ENCODE assay signal across 8 mouse cellular contexts in genomic region chr15:97963989-97964835, GRCm38 (mm10). TPM values are rescaled to one million over a fixed set of nuclear protein-coding genes. Genes with fewer than 3 reads are reported as not detected.
DNase-seq lines count a peak whose midpoint lies in the region; ATAC-seq lines count a peak whose summit lies in the region.

Tmem106c (plus strand) TSS chr15:97964200.

- H3K9me3 ChIP-seq in hindbrain, embryonic 12.5 days (replicated peaks), result no peaks in the 10 kb centered on the region

- peaks cover 14% of the 10 kb centered on the region for H3K4me1 ChIP-seq in hindbrain, embryonic 12.5 days

- WGBS in hindbrain, embryonic 12.5 days, result under 1% methylated on average over 67 of the region's 67 CpGs

- peak; percentile 96 for DNase-seq in Muller cell, postnatal 12 days (ENCODE audit: inconsistent ontology term)
- peak; percentile 93 for DNase-seq in cerebellum, adult 9-11 months
- DNase-seq in frontal cortex, postnatal 10 days (ENCODE audit: low spot score in 2 of 2), result peak; percentile 82 to 90
- DNase-seq in layer of hippocampus, postnatal 14 days (ENCODE audit: low spot score in 2 of 2), result peak; percentile 92 to 93
- peak; percentile 94 for DNase-seq in lung, postnatal 14 days
- peak; percentile 89 for DNase-seq in retina, adult 2 months (ENCODE audit: low read depth, low spot score)
- peak; percentile 94 to 96 for DNase-seq in thymus, postnatal 36 days

- H3K9ac ChIP-seq in hindbrain, embryonic 12.5 days, result peak within 1 kb of the TSS; percentile 77

- peak; percentile 93 for ATAC-seq in hindbrain, embryonic 12.5 days (ENCODE audit: low FRiP score)

- peak within 1 kb of the TSS; percentile 60 for H3K4me3 ChIP-seq in hindbrain, embryonic 12.5 days

- no peaks in the 10 kb centered on the region for H3K27me3 ChIP-seq in hindbrain, embryonic 12.5 days

- H3K36me3 ChIP-seq in hindbrain, embryonic 12.5 days, result no peaks in the 10 kb centered on the region

- H3K27ac ChIP-seq in hindbrain, embryonic 12.5 days, result peak within 1 kb of the TSS; percentile 79

- H3K4me2 ChIP-seq in hindbrain, embryonic 12.5 days (replicated peaks), result peak within 1 kb of the TSS; percentile 82

RNA-seq across cellular contexts. Expression of gene Tmem106c, which starts in this region (rescaled TPM):
- 44.0 and 49.5 TPM in 2 replicates for polyA plus RNA-seq in hindbrain, embryonic 12.5 days (2016; fragmentation: Nextera tagmentation; extraction: Ambion mirVana)
- 10 to 100 TPM; 19.1 to 22.3 TPM for total RNA-seq in layer of hippocampus, postnatal 14 days (2021)

Comparison
In these comparisons a context has a peak if more than half of its experiments do, and no peak if none do; other contexts are left out.
1. Peak in every context shown above with its lines: DNase-seq, ATAC-seq, H3K4me3 ChIP-seq and H3K27ac ChIP-seq.